Mouse (Mus musculus) forebrain, postnatal 0 days (tissue): ENCODE results near the gene Vmn1r112. TPM values are rescaled to one million over a fixed set of nuclear protein-coding genes. Genes with fewer than 3 reads are reported as not detected.
"Not testable (repeated sequence)": the region's sequence is repeated elsewhere in the genome, so short reads cannot be mapped to it uniquely, and the experiment has no call there.

Source experiments
- ATAC-seq: fragments of 200-750 bp; cut with Nextera tagmentation; 2 replicates; pipeline ENCODE4 v1.8.0; 2017; ENCODE audit warnings: mild to moderate bottlenecking, moderate library complexity
- DNase-seq: peaks from one replicate; pipeline ENCODE4 v3.0.0-alpha.2; 2015
- H3K27ac ChIP-seq: fragments of 300-500 bp; sonication (generic); 2 replicates; pipeline ENCODE4 v1.5.1; 2014; ENCODE audit warnings: low read depth, mild to moderate bottlenecking, antibody characterized with exemption, low read length, moderate library complexity, mixed read lengths
- H3K27me3 ChIP-seq: fragments of 300-500 bp; sonication (generic); 2 replicates; pipeline ENCODE4 v1.6.1; 2014; ENCODE audit warnings: mild to moderate bottlenecking, low read length, mixed read lengths; ENCODE audit not compliant: insufficient read depth
- H3K36me3 ChIP-seq: fragments of 300-500 bp; sonication (generic); 2 replicates; pipeline ENCODE4 v1.6.1; 2014; ENCODE audit warnings: mild to moderate bottlenecking, moderate library complexity; ENCODE audit not compliant: insufficient read depth
- H3K4me1 ChIP-seq: fragments of 300-500 bp; sonication (generic); 2 replicates; pipeline ENCODE4 v1.6.1; 2014; ENCODE audit warnings: antibody characterized with exemption; ENCODE audit not compliant: insufficient read depth
- H3K4me2 ChIP-seq: fragments of 300-500 bp; sonication (generic); 2 replicates; pipeline ENCODE4 v1.6.1; 2014; ENCODE audit warnings: low read depth, mild to moderate bottlenecking, moderate library complexity
- H3K4me3 ChIP-seq: fragments of 300-500 bp; sonication (generic); 2 replicates; pipeline ENCODE4 v1.5.1; 2014; ENCODE audit warnings: low read depth, low read length, mixed read lengths
- H3K9ac ChIP-seq: fragments of 300-500 bp; sonication (generic); 2 replicates; pipeline ENCODE4 v1.6.1; 2014; ENCODE audit warnings: mild to moderate bottlenecking
- H3K9me3 ChIP-seq: fragments of 300-500 bp; sonication (generic); 2 replicates; pipeline ENCODE4 v1.6.1; 2016; ENCODE audit warnings: low read length
- WGBS: fragments of 180-500 bp; shearing (Covaris S2); extraction: QIAGEN DNeasy Blood & Tissue Kit; methylation state at CpG from one replicate; pipeline ENCODE4 v1.1.7; 2014; 5-methylcytosine and 5-hydroxymethylcytosine counted together
- polyA plus RNA-seq: library from polyadenylated mRNA; unstranded; fragments of >200 nt; fragmentation: Nextera tagmentation; extraction: Ambion mirVana; gene quantifications from 2 replicates; pipeline ENCODE4 v1.2.1, GENCODE M21; 2015
- total RNA-seq: library from RNA; depleted of rRNA; stranded (reverse); fragments of >200 nt; gene quantifications from 2 replicates; pipeline ENCODE4 v1.2.3, GENCODE M21; 2014; rRNA removed

The Vmn1r112 gene
- total RNA-seq (not detected in 2 replicates), polyA plus RNA-seq (not detected in 2 replicates)

GRCm38 (mm10) chr7:20770885-20771284 is at the start of gene Vmn1r112:
TSS of gene Vmn1r112 (plus strand) at chr7:20771185.
- not testable (repeated sequence) for H3K9ac ChIP-seq, DNase-seq, ATAC-seq, H3K4me2 ChIP-seq, H3K27me3 ChIP-seq, H3K4me3 ChIP-seq, H3K36me3 ChIP-seq, H3K4me1 ChIP-seq, H3K9me3 ChIP-seq, H3K27ac ChIP-seq
- no CpG with 5 or more reads among the region's 3 CpGs for WGBS

- H3K9ac ChIP-seq, DNase-seq, H3K36me3 ChIP-seq, H3K4me3 ChIP-seq, H3K27ac ChIP-seq, H3K27me3 ChIP-seq, H3K4me2 ChIP-seq, ATAC-seq, H3K9me3 ChIP-seq, H3K4me1 ChIP-seq: not testable (repeated sequence)
- WGBS = no CpG with 5 or more reads among the region's 1 CpGs
Observed at GRCm38 (mm10) chr7:20730524-20730923, 40.5 kb upstream of the Vmn1r112 start, which contains the start of gene Gm10668. TSS of gene Gm10668 (minus strand) at chr7:20730624.

- H3K4me2 ChIP-seq, H3K4me1 ChIP-seq, ATAC-seq, H3K4me3 ChIP-seq, H3K9me3 ChIP-seq, H3K36me3 ChIP-seq, DNase-seq, H3K27me3 ChIP-seq, H3K9ac ChIP-seq, H3K27ac ChIP-seq: not testable (repeated sequence)
- WGBS = 58% methylated on average over 2 of the region's 2 CpGs
Observed at GRCm38 (mm10) chr7:20786985-20787384, 16.0 kb downstream of the Vmn1r112 start, which contains the start of gene Vmn1r113. TSS of gene Vmn1r113 (plus strand) at chr7:20787285.

- WGBS = no CpG with 5 or more reads among the region's 5 CpGs
- not testable (repeated sequence) for H3K4me2 ChIP-seq, H3K9ac ChIP-seq, H3K4me1 ChIP-seq, H3K9me3 ChIP-seq, DNase-seq, H3K27ac ChIP-seq, H3K36me3 ChIP-seq, H3K4me3 ChIP-seq, ATAC-seq, H3K27me3 ChIP-seq
Observed at GRCm38 (mm10) chr7:20812086-20812485, 41.1 kb downstream of the Vmn1r112 start, which contains the start of gene Vmn1r114. TSS of gene Vmn1r114 (minus strand) at chr7:20812186.

Other genes starting within 250 kb of the Vmn1r112 start
- gene Vmn1r104, start 237.3 kb upstream of the Vmn1r112 start, total RNA-seq = not detected in 2 replicates
- gene Vmn1r104, start 237.3 kb upstream of the Vmn1r112 start, polyA plus RNA-seq = not detected in 2 replicates
- not detected in 2 replicates for gene Gm5726, start 225.4 kb upstream of the Vmn1r112 start, total RNA-seq
- not detected in 2 replicates for gene Gm5726, start 225.4 kb upstream of the Vmn1r112 start, polyA plus RNA-seq
- gene Gm4141, start 194.9 kb upstream of the Vmn1r112 start, total RNA-seq = not detected in 2 replicates
- gene Gm4141, start 194.9 kb upstream of the Vmn1r112 start, polyA plus RNA-seq = not detected in 2 replicates
- gene Gm4513, start 172.2 kb upstream of the Vmn1r112 start, total RNA-seq = not detected in 2 replicates
- not detected in 2 replicates for gene Gm4513, start 172.2 kb upstream of the Vmn1r112 start, polyA plus RNA-seq
- gene Vmn1r107, start 102.3 kb upstream of the Vmn1r112 start, total RNA-seq = not detected in 2 replicates
- gene Vmn1r107, start 102.3 kb upstream of the Vmn1r112 start, polyA plus RNA-seq = not detected in 2 replicates
- not detected in 2 replicates for gene Vmn1r111, start 68.0 kb upstream of the Vmn1r112 start, total RNA-seq
- not detected in 2 replicates for gene Vmn1r111, start 68.0 kb upstream of the Vmn1r112 start, polyA plus RNA-seq
- gene Gm10668, start 40.6 kb upstream of the Vmn1r112 start, total RNA-seq = not detected in 2 replicates
- not detected in 2 replicates for gene Gm10668, start 40.6 kb upstream of the Vmn1r112 start, polyA plus RNA-seq
- gene Vmn1r113, start 16.1 kb downstream of the Vmn1r112 start, total RNA-seq = not detected in 2 replicates
- gene Vmn1r113, start 16.1 kb downstream of the Vmn1r112 start, polyA plus RNA-seq = not detected in 2 replicates
- not detected in 2 replicates for gene Vmn1r114, start 41.0 kb downstream of the Vmn1r112 start, total RNA-seq
- not detected in 2 replicates for gene Vmn1r114, start 41.0 kb downstream of the Vmn1r112 start, polyA plus RNA-seq
- gene Vmn1r115, start 73.8 kb downstream of the Vmn1r112 start, total RNA-seq = not detected in 2 replicates
- not detected in 2 replicates for gene Vmn1r115, start 73.8 kb downstream of the Vmn1r112 start, polyA plus RNA-seq
- not detected in 2 replicates for gene Vmn1r116, start 101.1 kb downstream of the Vmn1r112 start, total RNA-seq
- not detected in 2 replicates for gene Vmn1r116, start 101.1 kb downstream of the Vmn1r112 start, polyA plus RNA-seq
- not detected in 2 replicates for gene Vmn1r117, start 112.9 kb downstream of the Vmn1r112 start, total RNA-seq
- not detected in 2 replicates for gene Vmn1r117, start 112.9 kb downstream of the Vmn1r112 start, polyA plus RNA-seq
- not detected in 2 replicates for gene Vmn1r118, start 141.2 kb downstream of the Vmn1r112 start, total RNA-seq
- not detected in 2 replicates for gene Vmn1r118, start 141.2 kb downstream of the Vmn1r112 start, polyA plus RNA-seq
- not detected in 2 replicates for gene Vmn1r119, start 241.3 kb downstream of the Vmn1r112 start, total RNA-seq
- gene Vmn1r119, start 241.3 kb downstream of the Vmn1r112 start, polyA plus RNA-seq = not detected in 2 replicates